Comparison of ENCODE assay signal across 10 mouse cellular contexts in the genomic region with DNA sequence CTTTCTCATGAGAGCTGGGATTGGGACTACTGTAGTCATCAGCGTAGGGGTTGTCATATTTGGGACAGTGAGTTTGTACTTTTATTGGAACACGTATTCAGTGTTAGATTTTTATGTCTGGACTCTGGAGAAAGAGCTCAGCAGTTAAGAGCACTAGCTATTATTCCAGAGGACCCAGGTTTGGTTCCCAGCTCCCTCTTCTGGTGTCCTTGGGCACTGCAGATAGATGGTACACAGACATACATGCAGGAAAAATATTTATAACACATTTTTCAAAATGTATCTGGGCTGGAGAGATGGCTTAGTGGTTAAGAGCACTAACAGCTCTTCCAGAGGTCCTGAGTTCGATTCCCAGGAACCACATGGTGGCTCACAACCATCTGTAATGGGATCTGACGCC. TPM values are rescaled to one million over a fixed set of nuclear protein-coding genes. Genes with fewer than 3 reads are reported as not detected.
A peak's percentile ranks its signal among the peaks of the same experiment; 100 is the strongest.
DNase-seq lines count a peak whose midpoint lies in the region; ATAC-seq and TF ChIP-seq lines count a peak whose summit lies in the region.
"Had no signal": no experiment of that assay in that cellular context is flagged by ENCODE, and none has a peak within 500 bp of the region (broad histone marks: within the 10 kb centered on the region; RNA-seq: fewer than 3 reads in every experiment).

No protein-coding gene starts in this region.

- no peaks in the 10 kb centered on the region for H3K9me3 ChIP-seq in hindbrain, embryonic 14.5 days (ENCODE audit: control insufficient read depth, low read length)
- H3K9me3 ChIP-seq in hindbrain, embryonic 11.5 days (ENCODE audit: control insufficient read depth, low read length): no peaks in the 10 kb centered on the region
- H3K9me3 ChIP-seq: hindbrain, embryonic 15.5 days; limb, embryonic 13.5 days had no signal

- DNase-seq in hindbrain, embryonic 14.5 days (ENCODE audit: low spot score): peak; percentile 42
- DNase-seq in hindbrain, embryonic 11.5 days (ENCODE audit: low spot score): no peak
- DNase-seq in thymus, adult 2 months: peak; percentile 44
- DNase-seq in thymus, adult 18-20 months: no peak
- DNase-seq in thymus, postnatal 4 days: peak; percentile 71
- DNase-seq in left cerebral cortex, adult 18-20 months (ENCODE audit: low spot score in 2 of 2): no peak
- no peak for DNase-seq in frontal cortex, postnatal 25 days (ENCODE audit: low spot score in 2 of 2)

- H3K9ac ChIP-seq in hindbrain, embryonic 14.5 days: no peak overlapping the region
- no peak overlapping the region for H3K9ac ChIP-seq in hindbrain, embryonic 11.5 days (ENCODE audit: low read depth, low read length)
- H3K9ac ChIP-seq: hindbrain, embryonic 15.5 days; limb, embryonic 13.5 days had no signal

- no peak overlapping the region for H3K27ac ChIP-seq in hindbrain, embryonic 14.5 days
- H3K27ac ChIP-seq in hindbrain, embryonic 11.5 days (ENCODE audit: low read depth, low read length): no peak overlapping the region
- H3K27ac ChIP-seq in thymus, adult 2 months (ENCODE audit: control insufficient read depth, insufficient read depth, low read length): no peak overlapping the region
- H3K27ac ChIP-seq: hindbrain, embryonic 15.5 days; limb, embryonic 13.5 days had no signal

- no peak for ATAC-seq in hindbrain, embryonic 14.5 days (ENCODE audit: low FRiP score)
- ATAC-seq in hindbrain, embryonic 11.5 days (ENCODE audit: low FRiP score): no peak
- ATAC-seq in inflammation-experienced regulatory T-cells, adult 6 months: peak; percentile 46

- TF ChIP-seq CTCF in thymus, adult 2 months (IDR thresholded peaks at IDR 0.05; ENCODE audit: borderline replicate concordance, control insufficient read depth, extremely low read depth, insufficient read depth, low read length, poor library complexity): no peak

- no peak for TF ChIP-seq POLR2A in thymus, adult 2 months (IDR thresholded peaks at IDR 0.05; ENCODE audit: control insufficient read depth, extremely low read depth, insufficient read depth, low read length, poor library complexity)

- no peak overlapping the region for H3K4me2 ChIP-seq in hindbrain, embryonic 14.5 days (replicated peaks)
- H3K4me2 ChIP-seq in hindbrain, embryonic 11.5 days (replicated peaks; ENCODE audit: low read depth, low read length): no peak overlapping the region
- H3K4me2 ChIP-seq: hindbrain, embryonic 15.5 days; limb, embryonic 13.5 days had no signal

- peaks cover 10% of the 10 kb centered on the region; the same call in 1 of the 2 replicates for H3K4me1 ChIP-seq in hindbrain, embryonic 14.5 days (replicated peaks; ENCODE audit: control insufficient read depth, insufficient read depth, low read length)
- H3K4me1 ChIP-seq in hindbrain, embryonic 11.5 days (replicated peaks; ENCODE audit: control insufficient read depth, insufficient read depth, low read length): peaks cover 6% of the 10 kb centered on the region; the same call in 1 of the 2 replicates
- H3K4me1 ChIP-seq in thymus, adult 2 months (replicated peaks; ENCODE audit: control insufficient read depth, insufficient read depth, low read length): peaks cover 14% of the 10 kb centered on the region; the same call in 1 of the 2 replicates

- H3K4me3 ChIP-seq in hindbrain, embryonic 14.5 days (replicated peaks; ENCODE audit: low read length): no peak overlapping the region
- H3K4me3 ChIP-seq in hindbrain, embryonic 11.5 days (ENCODE audit: low read depth, low read length): no peak overlapping the region
- no peak overlapping the region for H3K4me3 ChIP-seq in thymus, adult 2 months (ENCODE audit: control insufficient read depth, insufficient read depth, low read length)
- H3K4me3 ChIP-seq: hindbrain, embryonic 15.5 days; limb, embryonic 13.5 days had no signal

- 93% methylated on average over 4 of the region's 4 CpGs for WGBS in hindbrain, embryonic 14.5 days
- WGBS in hindbrain, embryonic 11.5 days: 95% methylated on average over 4 of the region's 4 CpGs
- 93% methylated on average over 4 of the region's 4 CpGs for WGBS in thymus, adult 2 months

- H3K27me3 ChIP-seq in hindbrain, embryonic 14.5 days (ENCODE audit: control insufficient read depth, insufficient read depth, low read length): no peaks in the 10 kb centered on the region
- no peaks in the 10 kb centered on the region for H3K27me3 ChIP-seq in hindbrain, embryonic 11.5 days (ENCODE audit: control insufficient read depth, insufficient read depth, low read length)
- no peaks in the 10 kb centered on the region for H3K27me3 ChIP-seq in thymus, adult 2 months (ENCODE audit: control insufficient read depth, insufficient read depth, low read length)
- H3K27me3 ChIP-seq: hindbrain, embryonic 15.5 days; limb, embryonic 13.5 days had no signal

- peaks cover 12% of the 10 kb centered on the region for H3K36me3 ChIP-seq in hindbrain, embryonic 14.5 days (replicated peaks; ENCODE audit: control insufficient read depth, insufficient read depth)
- no peaks in the 10 kb centered on the region for H3K36me3 ChIP-seq in hindbrain, embryonic 11.5 days (ENCODE audit: control insufficient read depth, insufficient read depth, low read length)
- no peaks in the 10 kb centered on the region; the same call in 1 of the 2 replicates for H3K36me3 ChIP-seq in thymus, adult 2 months (ENCODE audit: control insufficient read depth, insufficient read depth, low read length)
- H3K36me3 ChIP-seq: hindbrain, embryonic 15.5 days had no signal

RNA-seq across cellular contexts. Expression of a gene that starts 28.3 kb away (rescaled TPM):
- polyA plus RNA-seq in hindbrain, embryonic 14.5 days (2014; fragmentation: Nextera tagmentation; extraction: Ambion mirVana): 248 and 249 TPM in 2 replicates
- polyA plus RNA-seq in hindbrain, embryonic 11.5 days (2014; fragmentation: Nextera tagmentation; extraction: Ambion mirVana): 239 and 255 TPM in 2 replicates
- polyA plus RNA-seq in thymus, adult 2 months (2012; rRNA removed): 167 and 213 TPM in 2 replicates
- polyA plus RNA-seq in inflammation-experienced regulatory T-cells, adult 6 months (2017; shearing (Covaris generic)): 100 to 1,000 TPM; 536 to 831 (median 607) TPM
- 100 to 1,000 TPM; 302 to 316 TPM for total RNA-seq in left cerebral cortex, adult 18-20 months (2021)

Comparison
In these comparisons a context has a peak if more than half of its experiments do, and no peak if none do; other contexts are left out.
1. DNase-seq: peak in hindbrain, embryonic 14.5 days (single experiment), thymus, adult 2 months (single experiment) and thymus, postnatal 4 days (single experiment); none in hindbrain, embryonic 11.5 days (single experiment), thymus, adult 18-20 months (0 of 2), left cerebral cortex, adult 18-20 months (0 of 2) and frontal cortex, postnatal 25 days (0 of 2).